26 mouse cellular contexts compared by ENCODE assay signal in genomic region chr2:43545665-43546064, GRCm38 (mm10). TPM values are rescaled to one million over a fixed set of nuclear protein-coding genes. Genes with fewer than 3 reads are reported as not detected.
DNase-seq lines count a peak whose midpoint lies in the region; ATAC-seq and TF ChIP-seq lines count a peak whose summit lies in the region.
"Had no signal": no experiment of that assay in that cellular context is flagged by ENCODE, and none has a peak within 500 bp of the region (broad histone marks: within the 10 kb centered on the region; RNA-seq: fewer than 3 reads in every experiment).

No protein-coding gene starts in this region.

- H3K27ac ChIP-seq in MEL (ENCODE audit: control insufficient read depth, low read depth, low read length) = no peak overlapping the region
- H3K27ac ChIP-seq: embryonic facial prominence, embryonic 13.5 days; forebrain, embryonic 13.5 days; heart, embryonic 10.5 days; hindbrain, embryonic 13.5 days; hindbrain, postnatal 0 days had no signal

- no peak for TF ChIP-seq POLR2A in MEL (IDR thresholded peaks at IDR 0.05; ENCODE audit: control insufficient read depth in 1 of 2, insufficient read depth in 1 of 2, low read depth in 1 of 2, low read length in 2 of 2, poor library complexity in 1 of 2)

- peak; percentile 92 for ATAC-seq in common myeloid progenitor, adult 5-6 weeks (replicated peaks; ENCODE audit: low read depth, poor library complexity, severe bottlenecking)
- peak; percentile 98 for ATAC-seq in megakaryocyte progenitor cell, adult 5-6 weeks (replicated peaks; ENCODE audit: poor library complexity)
- ATAC-seq in cerebellum, adult (ENCODE audit: insufficient number of reproducible peaks, low FRiP score, low TSS enrichment) = no peak
- ATAC-seq: forebrain, embryonic 13.5 days; forebrain, postnatal 0 days; hindbrain, postnatal 0 days had no signal

- no peaks in the 10 kb centered on the region for H3K27me3 ChIP-seq in MEL (ENCODE audit: control insufficient read depth in 1 of 2, insufficient read depth in 2 of 2, low read length in 2 of 2)
- H3K27me3 ChIP-seq: CH12.LX; embryonic facial prominence, embryonic 13.5 days; forebrain, embryonic 13.5 days; hindbrain, embryonic 13.5 days had no signal

- no peaks in the 10 kb centered on the region for H3K36me3 ChIP-seq in MEL (ENCODE audit: control insufficient read depth in 1 of 2, insufficient read depth in 2 of 2, low read length in 2 of 2)
- H3K36me3 ChIP-seq: embryonic facial prominence, embryonic 13.5 days; heart, embryonic 10.5 days; hindbrain, embryonic 13.5 days had no signal

- no peak overlapping the region for H3K9ac ChIP-seq in MEL (ENCODE audit: control insufficient read depth, low read depth, low read length, poor library complexity, severe bottlenecking)
- H3K9ac ChIP-seq: embryonic facial prominence, embryonic 13.5 days; forebrain, embryonic 13.5 days; forebrain, postnatal 0 days; hindbrain, embryonic 13.5 days had no signal

- peak; percentile 8 to 10 for DNase-seq in lung, adult 18-20 months
- DNase-seq in lung, postnatal 10 days = no peak
- peak; percentile 11 for DNase-seq in MEL (ENCODE audit: low read depth, low spot score)
- no peak for DNase-seq in thymus, adult 18-20 months
- DNase-seq: adrenal gland, adult 8-10 months; adrenal gland, postnatal 36 days; cerebellum, adult 11-12 months; cerebellum, adult 9-10 months; cerebellum, postnatal 25 days; forebrain, postnatal 0 days; gastrocnemius, postnatal 14 days; heart, adult 11 months; heart, postnatal 10 days; heart, postnatal 4 days had no signal

- H3K79me2 ChIP-seq in MEL (ENCODE audit: control insufficient read depth, insufficient read depth, low read length, poor library complexity) = no peaks in the 10 kb centered on the region

- H3K9me3 ChIP-seq in MEL (replicated peaks; ENCODE audit: insufficient read depth, low read length) = no peaks in the 10 kb centered on the region
- H3K9me3 ChIP-seq: embryonic facial prominence, embryonic 13.5 days; forebrain, embryonic 13.5 days; heart, embryonic 10.5 days; hindbrain, embryonic 13.5 days had no signal

- no peak for TF ChIP-seq EP300 in MEL (IDR thresholded peaks at IDR 0.05; ENCODE audit: low read depth in 1 of 2, low read length in 2 of 2)

- TF ChIP-seq CTCF in MEL (IDR thresholded peaks at IDR 0.05 in 2 of 3, conservative IDR thresholded peaks at IDR 0.05 in 1 of 3; ENCODE audit: control insufficient read depth in 1 of 3, insufficient read depth in 1 of 3, low read depth in 2 of 3, low read length in 3 of 3, poor library complexity in 1 of 3, severe bottlenecking in 1 of 3) = no peak

- no peak for TF ChIP-seq RAD21 in MEL (IDR thresholded peaks at IDR 0.05; ENCODE audit: low read depth, low read length)

- H3K4me3 ChIP-seq in MEL (ENCODE audit: control insufficient read depth in 1 of 2, insufficient read depth in 1 of 2, low read depth in 2 of 2, low read length in 2 of 2) = no peak overlapping the region
- H3K4me3 ChIP-seq: embryonic facial prominence, embryonic 13.5 days; forebrain, embryonic 13.5 days; heart, embryonic 10.5 days; hindbrain, embryonic 13.5 days had no signal

- no peaks in the 10 kb centered on the region for H3K4me1 ChIP-seq in MEL (ENCODE audit: control insufficient read depth in 1 of 2, insufficient read depth in 2 of 2, low read length in 2 of 2)
- H3K4me1 ChIP-seq: embryonic facial prominence, embryonic 13.5 days; forebrain, embryonic 13.5 days; heart, embryonic 10.5 days; hindbrain, embryonic 13.5 days had no signal

TF ChIP-seq in MEL, 35 proteins besides CTCF, POLR2A, EP300 and RAD21:
- no peak for TF ChIP-seq SMC3 (IDR thresholded peaks at IDR 0.05; ENCODE audit: low read depth, low read length)
- TF ChIP-seq TBP (IDR thresholded peaks at IDR 0.05; ENCODE audit: low read depth, low read length) = no peak
- no peak for TF ChIP-seq JUND (IDR thresholded peaks at IDR 0.05; ENCODE audit: low read depth, low read length)
- TF ChIP-seq E2F4 (IDR thresholded peaks at IDR 0.05; ENCODE audit: borderline replicate concordance, low read depth, low read length) = no peak
- TF ChIP-seq MEF2A (IDR thresholded peaks at IDR 0.05; ENCODE audit: extremely low read depth, insufficient replicate concordance, low read depth, low read length, poor library complexity, severe bottlenecking) = no peak
- TF ChIP-seq BHLHE40 (IDR thresholded peaks at IDR 0.05; ENCODE audit: borderline replicate concordance, low read depth, low read length) = no peak
- no peak for TF ChIP-seq UBTF (IDR thresholded peaks at IDR 0.05; ENCODE audit: borderline replicate concordance, insufficient read depth, low read depth, low read length)
- TF ChIP-seq SIN3A (IDR thresholded peaks at IDR 0.05; ENCODE audit: low read length) = no peak
- no peak for TF ChIP-seq RCOR1 (IDR thresholded peaks at IDR 0.05; ENCODE audit: low read depth, low read length)
- TF ChIP-seq NRF1 (IDR thresholded peaks at IDR 0.05; ENCODE audit: insufficient read depth, low read depth, low read length, poor library complexity, severe bottlenecking) = no peak
- TF ChIP-seq GATA1 (IDR thresholded peaks at IDR 0.05; ENCODE audit: low read depth, low read length) = no peak
- TF ChIP-seq USF1 (IDR thresholded peaks at IDR 0.05; ENCODE audit: low read depth, low read length) = no peak
- no peak for TF ChIP-seq MAFK (IDR thresholded peaks at IDR 0.05; ENCODE audit: borderline replicate concordance, low read depth, low read length)

RNA-seq across cellular contexts. Expression of gene Kynu, which starts 9.5 kb away (rescaled TPM):
- 0.04 TPM in 1 of 2 replicates, not detected in the other for total RNA-seq in MEL (2012; rRNA removed)
- not detected for polyA plus RNA-seq in MEL (2012; ENCODE audit: insufficient read depth in 1 of 2, insufficient read length in 2 of 2, low read depth in 1 of 2, low replicate concordance in 2 of 2, missing spikeins in 1 of 2)
- total RNA-seq in common myeloid progenitor, adult 5-6 weeks (2017) = 0.53 and 1.4 TPM in 2 replicates
- total RNA-seq in megakaryocyte progenitor cell, adult 5-6 weeks (2015) = 0.10 and 0.22 TPM in 2 replicates
- not detected in 2 replicates for total RNA-seq in megakaryocyte progenitor cell, adult 5-6 weeks (2017)
- total RNA-seq: forebrain, postnatal 0 days; gastrocnemius, adult 18-20 months; gastrocnemius, postnatal 14 days; heart, postnatal 4 days; hindbrain, postnatal 0 days had no signal
- polyA plus RNA-seq: C2C12; forebrain, postnatal 0 days; heart, embryonic 14.5 days had no signal

Comparison
In these comparisons a context has a peak if more than half of its experiments do, and no peak if none do; other contexts are left out.
1. DNase-seq: peak in lung, adult 18-20 months (2 of 2) and MEL (single experiment); none in lung, postnatal 10 days (single experiment) and thymus, adult 18-20 months (0 of 2).